Mouse (Mus musculus) layer of hippocampus, postnatal 36 days (tissue): ENCODE measurements around the gene Ralgapa1. TPM values are rescaled to one million over a fixed set of nuclear protein-coding genes. Genes with fewer than 3 reads are reported as not detected.

Experiments
- microRNA-seq, 2 experiments: library from miRNA; unstranded; fragments of <30 nt; microRNA quantifications; one replicate each; pipeline ENCODE4 v1.2.0; 2021
- total RNA-seq, 2 experiments: library from RNA; stranded (reverse); gene quantifications; 2 replicates each; pipeline ENCODE4 v1.2.3; 2021

Gene Ralgapa1
- total RNA-seq, 2 experiments from 2014 or later: 119 to 131 TPM

Small RNAs within 50 kb of the gene (microRNA-seq; reads per million reads assigned to microRNA genes)
- 3.0 reads per million in 2 experiments for gene Gm23394

Other genes with a start within 250 kb of the Ralgapa1 start
- gene Insm2, start 221.7 kb downstream of the Ralgapa1 start, total RNA-seq: under 1 TPM in 1 of 2 experiments, not detected in 1; 0.13 TPM
- 10 to 100 TPM; 68.8 to 69.1 TPM for gene Brms1l, start 15.2 kb upstream of the Ralgapa1 start, total RNA-seq